Mouse (Mus musculus) c-Kit-positive CD71-negative TER-119-negative erythroid progenitor cells, embryonic 14.5 days (primary cell): ENCODE results near the gene C9orf72.
A peak's percentile ranks its signal among the peaks of the same experiment; 100 is the strongest.

ENCODE experiments used
- DNase-seq: peaks from one replicate; pipeline ENCODE4 v3.0.0-alpha.2; 2013; ENCODE audit warnings: low read depth

Gene C9orf72

DNA sequence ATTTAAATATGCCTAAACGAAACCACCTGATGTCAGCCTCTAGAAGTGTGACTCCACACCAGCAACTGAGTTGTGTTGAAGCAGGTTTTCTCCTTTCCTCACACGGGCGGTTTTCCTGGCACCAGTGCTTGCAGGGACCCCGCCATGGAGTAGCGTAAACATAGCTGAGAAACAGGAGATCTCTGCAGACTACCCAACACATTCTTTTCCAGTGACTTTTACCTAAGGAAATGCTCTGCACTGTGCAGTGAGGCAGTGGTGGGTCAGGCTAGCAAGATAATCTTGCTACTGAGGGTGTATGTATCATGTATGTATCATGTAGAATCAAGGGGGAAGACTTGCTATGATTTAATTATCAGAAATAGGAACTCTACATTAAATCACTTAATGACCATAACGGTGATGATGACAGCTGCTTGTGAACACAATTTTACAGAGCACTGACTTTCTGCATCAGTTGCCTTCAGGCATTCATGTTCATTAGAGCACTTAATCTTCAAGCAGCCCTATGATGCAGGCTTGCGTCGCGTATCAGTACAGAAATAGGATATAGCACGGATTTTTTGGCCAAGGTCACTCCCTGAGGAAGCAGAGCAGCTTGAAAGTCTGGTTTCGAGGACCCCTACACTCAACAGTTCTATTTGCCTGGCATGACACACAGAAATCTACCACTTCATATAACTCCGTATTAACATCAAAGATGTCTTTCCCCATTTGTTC lies 47.9 kb downstream of the C9orf72 start:
- no peak for DNase-seq

DNA sequence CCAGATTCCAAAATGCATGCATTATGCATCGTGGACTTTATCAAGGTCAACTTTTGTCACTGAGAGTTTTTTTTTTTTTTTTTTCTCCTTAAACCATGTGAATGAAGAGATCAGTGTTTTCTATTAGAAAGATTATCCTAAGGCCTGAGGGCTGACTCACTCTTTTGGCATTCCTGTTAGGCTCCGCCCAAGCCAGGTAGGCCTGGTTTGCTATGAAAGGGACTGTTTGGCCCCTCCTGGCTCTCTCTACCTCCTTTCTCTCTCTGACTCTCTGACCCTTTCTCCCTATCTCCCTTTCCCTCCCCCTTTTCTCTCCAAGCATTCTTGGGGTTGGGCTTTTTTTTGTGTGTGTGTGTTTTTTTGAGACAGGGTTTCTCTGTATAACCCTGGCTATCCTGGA lies 50.4 kb downstream of the C9orf72 start:
- DNase-seq: no peak

DNA sequence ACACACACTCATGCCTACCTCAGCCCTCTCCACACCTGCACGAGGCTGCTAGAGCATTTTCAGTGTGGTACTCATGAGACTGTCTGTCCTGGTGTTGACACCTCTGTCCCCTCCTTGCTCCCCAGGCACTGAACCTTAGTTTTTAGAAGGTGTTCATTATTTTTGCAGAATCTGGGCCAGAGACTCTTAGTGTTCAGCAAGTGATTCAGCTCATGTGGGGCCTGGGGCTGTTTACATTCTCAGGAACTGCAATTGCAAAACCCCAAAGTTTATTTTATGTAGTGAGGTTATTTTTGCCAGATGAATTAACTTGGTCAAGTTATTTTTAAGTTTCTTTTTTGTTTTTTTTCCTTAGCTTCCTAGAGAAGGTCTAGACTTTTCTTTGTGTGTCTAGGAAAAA lies 52.4 kb downstream of the C9orf72 start:
- DNase-seq: no peak

DNA sequence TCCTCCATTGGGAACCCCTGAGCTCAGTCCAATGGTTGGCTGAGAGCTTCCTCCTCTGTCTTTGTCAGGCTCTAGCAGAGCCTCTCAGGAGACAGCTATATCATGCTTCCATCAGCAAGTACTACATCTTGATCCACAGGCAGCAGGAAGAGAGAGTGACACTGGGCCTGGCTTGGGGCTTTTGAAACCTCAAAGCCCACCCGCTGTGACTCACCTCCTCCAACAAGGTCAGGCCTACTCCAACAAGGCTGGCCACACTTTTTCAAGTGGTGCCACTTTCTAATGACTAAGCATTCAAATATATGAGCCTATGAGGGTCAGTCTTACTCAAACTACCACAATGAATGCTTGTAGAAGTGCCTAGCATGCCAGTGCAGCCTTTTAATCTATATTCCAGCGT lies 53.5 kb downstream of the C9orf72 start:
- DNase-seq: no peak

DNA sequence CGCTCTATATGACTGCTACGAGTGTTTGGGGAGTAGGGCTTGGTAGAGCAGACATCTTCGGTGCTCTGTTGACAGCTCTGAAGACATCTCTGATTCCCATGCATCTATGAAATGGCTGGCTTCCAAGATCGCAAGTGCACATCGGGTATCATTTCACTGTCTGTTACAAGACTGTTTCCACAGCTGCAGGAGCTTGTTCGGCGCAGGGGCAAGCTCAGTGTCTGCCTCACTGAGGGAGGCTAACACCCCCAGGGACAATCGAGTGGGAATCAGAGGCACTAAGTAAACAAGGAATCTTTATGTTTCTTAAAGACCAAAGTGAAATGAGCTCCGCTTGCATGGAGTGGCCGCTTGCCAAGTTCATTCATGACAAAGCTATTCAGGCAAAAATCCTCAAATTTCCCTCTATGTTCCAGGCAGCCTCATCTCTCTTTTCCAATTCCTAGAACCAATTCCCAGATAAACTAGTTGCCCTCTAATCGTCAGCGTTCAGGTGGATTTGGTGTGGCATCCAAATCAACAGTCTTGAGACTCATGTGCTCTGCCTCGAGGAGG lies 56.3 kb downstream of the C9orf72 start:
- DNase-seq: no peak

DNA sequence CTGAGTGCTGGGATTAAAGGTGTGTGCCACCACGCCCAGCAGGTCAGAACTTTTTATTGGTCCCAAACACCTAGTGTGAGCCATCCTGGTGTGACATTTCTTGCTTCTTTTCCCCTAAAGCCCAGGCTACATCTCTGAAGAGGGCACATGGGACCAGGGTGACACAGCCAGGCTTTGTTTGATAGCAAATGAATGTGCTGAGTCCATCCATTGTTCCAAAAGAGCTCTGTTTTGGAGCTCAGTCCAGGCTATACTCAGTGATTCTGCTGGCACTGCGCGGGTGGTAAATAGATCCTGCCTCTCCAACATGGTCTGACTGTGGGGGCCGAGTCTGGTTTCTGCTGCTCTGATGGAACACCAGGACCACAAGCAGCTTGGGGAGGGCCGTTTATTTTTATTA lies 58.1 kb downstream of the C9orf72 start:
- DNase-seq: no peak

DNA sequence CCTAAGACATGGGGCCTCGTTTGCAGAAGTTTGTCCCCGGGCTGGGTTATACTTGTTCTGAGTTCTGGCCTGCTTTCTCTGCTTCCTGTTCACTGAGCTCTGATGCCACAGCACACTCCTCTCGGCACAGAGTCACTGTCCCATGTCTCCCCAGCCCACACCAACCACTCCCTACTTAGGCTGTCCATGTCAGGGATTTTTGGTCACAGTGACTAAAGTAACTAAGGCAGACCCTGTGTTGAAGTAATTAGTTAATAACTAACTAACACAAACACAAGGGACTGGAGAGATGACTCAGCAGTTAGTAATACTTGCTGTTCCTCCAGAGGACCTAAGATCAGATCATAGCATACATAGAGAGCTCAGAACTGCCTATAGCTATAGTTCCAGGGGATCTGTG lies 60.0 kb downstream of the C9orf72 start:
- no peak for DNase-seq

DNA sequence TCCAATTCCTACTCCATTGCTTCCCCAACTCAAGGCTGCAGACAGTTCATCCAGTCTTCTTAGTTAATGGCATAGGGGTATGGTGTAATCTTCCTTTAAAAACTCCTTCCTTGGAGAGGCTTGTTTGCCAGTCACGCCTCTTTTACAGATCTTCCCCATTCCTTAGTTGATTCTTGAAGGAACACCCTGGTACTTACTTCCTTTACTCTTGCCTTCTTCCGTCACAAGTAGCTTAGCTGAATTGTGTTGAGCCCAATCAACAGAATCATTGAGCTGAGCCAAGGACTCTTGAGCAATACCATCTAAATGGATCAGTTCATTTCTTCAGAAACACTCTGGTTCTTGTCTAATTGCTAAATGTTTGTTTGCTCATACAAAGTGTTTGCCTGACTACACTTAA lies 60.7 kb downstream of the C9orf72 start:
- DNase-seq: no peak

DNA sequence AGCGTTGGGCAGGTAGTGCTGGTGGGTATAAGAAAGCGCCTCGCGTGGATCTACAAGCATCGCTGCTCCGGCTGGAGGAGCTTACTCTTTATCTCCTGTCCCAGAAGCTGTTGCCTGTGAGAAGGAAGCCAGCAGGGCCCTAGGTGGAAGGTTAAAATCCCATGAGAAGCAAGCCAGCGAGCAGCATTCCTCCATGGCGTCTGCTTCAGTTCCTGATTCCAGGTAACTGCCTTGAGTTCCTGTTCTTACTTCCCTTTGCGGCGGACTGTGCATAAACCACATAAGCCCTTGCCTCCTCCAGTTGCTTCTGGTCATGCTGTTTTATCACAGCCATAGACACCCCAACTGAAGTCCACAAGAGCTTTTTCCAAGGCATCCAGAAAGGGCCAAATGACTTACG lies 68.2 kb downstream of the C9orf72 start:
- no peak for DNase-seq

DNA sequence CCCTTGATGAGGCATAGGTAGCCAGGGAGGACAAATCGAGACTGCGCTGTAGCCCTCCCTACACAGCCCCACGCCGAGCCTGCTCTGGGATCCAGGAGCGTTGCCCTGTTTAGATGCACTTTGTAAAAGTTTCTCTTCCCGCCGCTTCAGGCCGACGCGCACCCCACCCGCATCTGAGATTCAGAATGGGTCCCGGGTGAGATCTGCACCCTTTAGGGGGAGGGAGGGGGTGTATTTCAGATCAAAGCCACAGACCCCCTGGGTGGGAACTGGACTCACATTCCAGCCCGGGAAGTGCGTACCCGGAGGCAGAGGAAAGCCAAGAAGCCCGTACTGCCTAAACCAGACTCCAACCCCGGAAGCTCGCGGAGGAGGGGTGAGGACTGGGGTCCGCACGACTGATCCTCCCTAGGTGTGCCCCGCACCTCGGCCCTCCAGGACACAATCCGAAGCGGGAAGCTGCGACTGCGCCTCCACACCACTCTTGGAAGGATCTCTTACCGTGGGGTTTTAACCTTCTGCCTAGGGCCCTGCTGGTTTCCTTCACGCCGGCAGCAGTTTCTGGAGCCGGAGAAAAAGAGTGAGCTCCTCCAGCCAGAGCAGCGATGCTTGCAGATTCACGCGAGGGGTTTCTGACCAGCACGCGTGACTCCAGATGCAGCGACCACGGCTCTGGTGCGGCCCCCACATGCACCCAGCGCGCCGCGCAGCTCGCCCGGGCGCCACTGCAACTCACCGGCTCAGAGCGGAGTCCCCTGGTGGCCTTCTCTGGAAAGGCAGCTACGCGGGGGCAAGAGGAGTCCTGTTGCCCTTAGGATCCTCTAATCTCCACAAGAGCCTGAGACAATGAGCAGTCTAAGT lies 69.0 kb downstream of the C9orf72 start, which contains the start of gene Mob3b:
Gene Mob3b, minus strand, starts transcription at position 734 of the 861 bp plus-strand sequence.
- peak; percentile 79 for DNase-seq

DNA sequence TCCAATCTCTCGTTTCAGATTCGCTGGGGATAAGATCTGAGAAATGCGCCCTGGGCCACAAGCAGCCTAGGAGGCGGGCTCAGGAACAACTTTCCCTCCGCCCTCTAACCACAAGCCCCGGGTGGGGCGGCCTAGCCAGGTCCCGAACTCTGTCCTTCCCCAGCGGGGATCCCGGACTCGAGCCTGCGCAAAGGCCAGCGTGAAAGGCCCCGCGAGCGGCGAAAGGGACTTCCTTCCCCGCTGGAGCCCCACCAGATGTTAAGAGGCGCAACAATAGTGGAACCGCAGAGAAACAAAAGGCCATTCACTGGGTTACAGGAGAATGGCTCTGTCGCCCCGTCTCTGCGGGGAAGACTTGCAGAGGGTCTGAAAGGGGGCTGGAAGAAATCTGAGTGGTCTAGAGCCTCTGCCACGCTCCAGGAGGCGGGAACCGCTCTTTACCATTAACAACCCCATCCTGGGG lies 69.8 kb downstream of the C9orf72 start:
- no peak for DNase-seq

DNA sequence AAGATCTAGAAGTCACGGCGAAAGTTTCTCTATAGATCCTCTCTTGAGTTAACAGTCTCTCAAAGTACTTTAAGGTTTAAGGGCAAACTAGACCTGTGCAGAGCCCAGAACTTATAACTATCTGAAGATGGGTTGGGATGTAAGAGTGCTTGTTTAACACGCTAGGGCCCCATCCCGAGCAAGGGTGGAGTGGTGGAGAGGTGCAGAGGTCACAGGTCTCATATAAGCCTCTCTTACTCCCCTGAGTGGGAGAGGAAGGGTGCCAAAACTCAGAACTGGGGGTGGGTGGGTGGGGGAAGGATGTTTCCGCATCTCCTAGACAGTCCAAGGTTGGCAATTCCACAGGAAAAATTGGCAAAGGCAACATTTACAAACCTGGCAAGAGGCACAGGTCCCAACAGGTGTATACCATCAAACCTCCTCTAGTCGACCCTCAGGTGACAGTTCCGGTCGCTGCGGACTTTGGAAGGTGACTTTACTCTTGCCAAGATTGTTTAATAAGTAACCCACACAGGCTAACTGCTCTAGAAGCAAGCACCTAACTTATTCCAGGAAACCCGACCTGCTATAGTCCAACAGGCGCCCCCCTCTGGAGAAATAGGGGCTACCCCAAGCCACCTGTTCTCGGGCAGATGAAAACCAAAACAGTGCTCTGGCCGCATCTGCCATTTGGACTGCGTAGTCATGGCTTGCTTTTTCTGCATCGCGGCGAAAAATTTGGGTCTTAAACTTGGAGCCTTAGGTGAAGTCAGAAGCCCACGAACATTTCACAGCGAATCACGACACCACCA lies 70.6 kb downstream of the C9orf72 start:
- DNase-seq: no peak

DNA sequence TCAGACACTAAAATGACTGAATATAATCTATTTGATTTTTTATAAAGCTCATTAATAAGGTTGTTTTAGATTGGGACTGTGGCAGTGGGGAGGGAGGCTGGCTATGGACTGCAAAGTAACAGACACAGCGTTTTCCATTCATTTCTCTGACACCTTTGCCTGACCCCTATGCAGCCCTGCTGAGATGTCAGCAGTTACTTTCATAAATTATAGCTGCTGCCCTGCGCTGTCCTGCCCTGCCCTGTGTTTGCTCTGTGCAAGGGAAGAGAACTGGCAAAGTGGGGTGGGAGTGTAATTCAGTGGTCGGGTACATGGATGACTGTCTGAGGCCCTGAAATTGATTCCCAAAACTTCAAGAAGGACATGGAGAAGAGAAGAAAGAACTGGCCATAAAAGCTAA lies 71.9 kb downstream of the C9orf72 start:
- no peak for DNase-seq

DNA sequence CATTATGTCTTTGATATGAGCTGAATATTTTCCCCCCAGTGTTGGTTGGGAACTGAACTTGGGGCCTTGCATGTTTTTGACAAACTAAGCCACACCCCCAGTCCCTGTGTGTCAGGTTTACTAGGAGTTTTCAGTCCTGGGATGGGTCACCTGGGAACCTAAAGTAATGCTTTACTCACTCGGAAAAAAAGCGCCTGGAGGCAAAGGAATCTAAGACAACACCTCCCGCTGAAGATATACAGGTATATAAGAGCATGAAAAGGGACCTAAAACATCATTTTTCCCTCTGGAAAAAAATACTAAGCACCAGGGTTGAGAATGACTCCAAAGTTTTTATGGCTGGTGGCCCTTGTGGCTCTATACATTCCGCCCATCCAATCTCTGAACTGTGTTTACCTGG lies 74.2 kb downstream of the C9orf72 start, which contains the start of gene Ifnk:
Gene Ifnk, plus strand, starts transcription at position 301 of the 400 bp plus-strand sequence.
- no peak for DNase-seq

DNA sequence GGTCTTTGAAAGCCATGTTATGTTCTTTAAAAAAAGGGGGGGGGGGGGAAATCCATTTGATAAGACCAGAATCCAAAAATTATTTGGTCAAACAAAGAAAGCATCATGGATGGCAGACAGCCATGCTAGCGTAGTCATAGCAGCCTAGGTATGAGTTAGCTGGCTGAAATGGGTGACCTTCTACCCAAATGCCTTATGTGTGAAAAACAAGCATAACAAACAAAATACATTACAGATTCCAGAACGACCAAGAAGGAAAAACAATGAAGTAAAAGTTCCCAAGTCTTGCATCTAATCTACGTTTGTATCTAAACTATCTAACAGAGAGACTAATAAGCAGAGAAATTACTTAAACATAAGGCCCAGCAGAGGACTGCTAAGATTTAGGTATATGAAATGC lies 75.3 kb downstream of the C9orf72 start:
- no peak for DNase-seq

DNA sequence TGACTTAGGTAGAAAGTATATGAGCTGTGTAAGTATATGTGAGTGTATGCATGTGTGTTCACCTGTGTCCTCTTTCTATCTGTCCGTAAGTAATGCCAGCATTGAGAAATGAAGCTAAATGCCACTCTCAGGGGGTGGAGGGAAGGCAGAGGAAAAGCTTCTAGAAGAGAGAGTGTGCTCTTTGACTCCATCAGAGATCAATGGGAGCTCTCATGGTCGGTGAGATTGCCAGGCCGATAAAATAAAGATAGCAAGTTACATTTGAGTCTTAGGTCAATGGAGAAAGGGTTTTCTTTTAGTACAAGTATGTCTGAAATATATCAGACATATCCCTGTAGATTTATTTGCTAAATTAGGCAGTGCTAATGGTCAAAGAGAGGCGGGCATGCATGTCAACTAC lies 77.6 kb downstream of the C9orf72 start:
- no peak for DNase-seq

DNA sequence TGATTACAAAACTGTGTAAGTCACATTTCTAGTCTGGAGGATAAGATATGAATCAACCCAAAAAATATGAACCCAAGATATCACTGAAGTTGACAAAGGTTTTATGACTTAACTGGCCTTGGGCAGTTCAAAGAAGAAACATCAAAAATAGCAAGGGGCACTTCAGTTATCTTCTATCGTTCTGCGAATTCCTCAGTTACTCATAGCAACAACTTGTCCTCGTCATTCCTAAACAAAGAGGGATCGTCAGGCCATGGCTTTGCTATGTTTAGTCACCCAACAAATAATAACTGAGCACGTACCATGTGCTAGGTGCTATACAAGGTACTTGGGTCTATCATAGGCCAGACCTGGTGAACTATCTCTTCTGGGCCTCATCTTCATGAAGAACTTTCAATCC lies 79.4 kb downstream of the C9orf72 start:
- DNase-seq: no peak

DNA sequence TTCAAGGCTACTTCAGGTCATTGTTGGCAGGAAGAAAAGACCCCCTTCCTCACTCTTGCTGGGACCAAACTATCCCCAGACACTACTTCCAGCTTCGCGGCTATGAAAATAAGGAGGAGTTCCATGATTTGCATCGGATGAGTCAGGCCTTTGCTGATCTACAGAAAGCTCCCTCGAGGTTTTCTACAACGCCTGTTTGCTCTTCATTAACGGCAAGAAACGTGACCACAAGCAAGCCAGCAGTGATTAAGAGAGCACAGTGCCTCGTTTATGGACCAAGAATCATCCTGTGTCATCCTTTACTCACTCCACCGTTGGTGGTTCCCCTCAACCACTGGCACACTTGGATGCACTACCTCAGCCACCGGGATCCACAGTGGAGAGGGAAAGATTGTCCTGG lies 80.2 kb downstream of the C9orf72 start:
- DNase-seq: no peak

DNA sequence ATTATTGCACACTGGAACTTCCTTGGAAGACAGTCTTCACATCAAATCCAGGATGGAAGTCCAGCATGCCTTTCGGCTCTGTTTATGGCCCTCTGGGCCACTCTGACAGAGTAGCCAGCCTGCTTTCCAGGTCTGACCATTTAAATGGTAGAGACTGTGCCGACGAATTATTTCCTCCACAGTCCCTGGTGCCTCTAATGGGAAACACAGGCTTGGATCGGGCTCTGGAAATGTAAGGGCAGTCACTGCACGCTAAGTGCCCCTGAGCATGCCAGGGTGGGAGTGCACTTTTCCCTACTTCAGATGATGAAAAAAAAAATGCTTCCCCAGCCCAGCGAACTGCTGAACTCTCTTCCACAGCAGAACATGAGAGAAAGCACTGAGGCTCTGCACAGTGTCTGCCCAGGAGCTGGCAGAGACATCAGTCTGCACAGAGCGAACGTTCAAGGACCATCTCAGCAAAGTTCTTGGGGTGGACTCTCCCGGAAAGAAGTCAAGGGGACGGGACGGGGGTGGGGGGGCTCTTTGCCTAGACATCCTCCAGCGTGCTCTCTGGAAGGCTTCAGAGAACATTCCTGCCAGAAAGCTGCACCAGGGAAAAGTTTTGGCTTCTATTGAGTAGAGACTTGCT lies 82.4 kb downstream of the C9orf72 start:
- DNase-seq: no peak
